Mouse (Mus musculus): ENCODE results near the gene Sox18.

Sox18 gene

GRCm38 (mm10) chr2:181646626-181647472, 24.6 kb downstream of the Sox18 start:
- no peak for DNase-seq (ENCODE audit: low spot score)

DNA sequence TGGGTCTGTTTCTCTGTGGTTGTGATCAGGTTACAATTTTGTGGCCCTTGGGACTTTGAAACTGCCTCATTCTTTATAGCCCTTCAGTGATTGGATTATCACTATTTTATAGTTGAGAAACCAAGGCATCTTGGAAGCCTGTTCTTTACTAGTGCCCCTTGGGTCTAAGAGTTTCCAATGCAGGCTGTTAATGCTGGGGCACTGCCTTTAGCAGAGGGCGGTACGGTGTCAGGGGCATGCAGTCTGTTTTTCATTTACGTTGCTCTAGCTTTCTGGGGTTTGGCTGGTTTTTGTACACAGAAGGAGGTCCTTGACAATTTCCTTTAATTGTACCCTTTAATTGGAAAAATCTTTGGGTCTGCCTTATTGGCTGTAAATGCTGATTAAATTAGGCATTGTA, 25.8 kb downstream of the Sox18 start:
- no peak for DNase-seq (ENCODE audit: low spot score)

DNA sequence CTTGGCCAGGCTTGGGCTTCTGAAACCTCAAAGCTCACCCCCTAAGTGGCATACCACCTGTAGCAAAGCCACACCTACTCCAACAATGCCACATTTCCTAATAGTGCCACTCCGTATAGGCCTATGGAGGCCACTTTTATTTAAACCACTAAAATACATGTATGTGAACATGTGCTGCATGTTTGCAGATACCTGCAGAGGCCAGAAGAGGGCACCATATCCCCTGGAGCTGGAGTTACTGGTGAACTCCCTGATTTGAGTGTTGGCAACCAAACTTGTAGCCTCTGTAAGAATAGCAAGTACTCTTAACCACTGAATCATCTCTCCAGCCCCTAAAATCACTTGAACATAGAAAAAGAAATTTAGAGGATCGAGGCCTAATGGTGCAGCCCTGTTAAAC, 27.1 kb downstream of the Sox18 start:
- peak; percentile 60 for DNase-seq (ENCODE audit: low spot score)

GRCm38 (mm10) chr2:181635865-181636264, 35.6 kb downstream of the Sox18 start:
- DNase-seq (ENCODE audit: low spot score) = no peak

- DNase-seq (ENCODE audit: low spot score) = no peak
These were observed 38.8 kb downstream of the Sox18 start for GRCm38 (mm10) chr2:181632624-181633023.

DNA sequence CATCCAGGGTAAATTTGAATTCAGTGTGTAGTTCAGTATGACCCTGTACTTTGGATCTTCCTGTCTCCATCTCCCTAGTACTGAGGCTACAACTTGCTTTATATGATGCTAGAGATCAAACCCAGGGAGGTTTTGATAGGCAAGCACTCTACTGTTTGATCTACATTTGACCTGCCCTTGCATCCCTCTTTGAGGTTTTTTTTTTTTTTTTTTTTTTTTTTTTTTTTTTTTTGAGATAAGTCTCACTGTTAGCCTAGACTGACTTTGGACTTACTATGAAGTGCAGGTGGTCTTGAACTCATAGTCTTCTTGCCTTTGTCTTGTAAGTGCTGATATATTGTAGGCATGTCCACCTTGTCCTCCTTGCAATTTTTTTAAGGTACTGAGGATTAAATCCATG, 43.0 kb downstream of the Sox18 start:
- DNase-seq (ENCODE audit: low spot score) = no peak

- DNase-seq (ENCODE audit: low spot score) = no peak
These were observed 48.0 kb downstream of the Sox18 start for GRCm38 (mm10) chr2:181623401-181623800.

All from adipocyte (in vitro differentiated cells).